In the genomic region with DNA sequence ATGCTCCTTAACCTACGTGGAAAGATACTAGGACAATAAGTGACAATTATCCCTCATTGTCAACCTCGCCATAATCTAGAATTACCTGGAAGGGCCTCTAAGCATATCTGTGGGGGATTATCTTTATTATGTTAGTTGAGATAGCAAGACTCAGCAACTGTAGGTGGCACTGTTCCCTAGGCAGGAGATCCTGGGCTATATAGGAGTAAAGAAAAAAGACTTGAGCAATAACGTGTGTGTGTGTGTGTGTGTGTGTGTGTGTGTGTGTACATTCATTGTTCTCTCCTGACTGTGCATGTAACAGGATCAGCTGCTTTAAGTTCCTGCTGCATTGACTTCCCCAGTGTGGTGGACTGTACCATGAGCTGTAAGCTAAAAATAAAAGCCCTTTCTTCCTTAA, we compare ENCODE assay signal across 8 mouse cellular contexts.
A peak's percentile ranks its signal among the peaks of the same experiment; 100 is the strongest.
DNase-seq lines count a peak whose midpoint lies in the region; ATAC-seq and TF ChIP-seq lines count a peak whose summit lies in the region.

No protein-coding gene starts in this region.

- no peak for TF ChIP-seq POLR2A in spleen, adult 2 months (IDR thresholded peaks at IDR 0.05; ENCODE audit: low read depth, low read length)

- no peak overlapping the region for H3K27ac ChIP-seq in spleen, adult 2 months (ENCODE audit: insufficient read depth, low read length)

- intact Hi-C loops in gastrocnemius, postnatal 14 days (cut with DNase I; ENCODE audit: low total_unique reads) = no loop called here
- intact Hi-C loops in left cerebral cortex, postnatal 4 days (cut with DNase I) = no loop called here

- TF ChIP-seq CTCF in spleen, adult 2 months (IDR thresholded peaks at IDR 0.05; ENCODE audit: extremely low read depth, insufficient read depth, insufficient read length, insufficient replicate concordance) = no peak

- no peak overlapping the region for H3K4me3 ChIP-seq in spleen, adult 2 months (ENCODE audit: extremely low read depth, insufficient read depth, insufficient read length)

- H3K27me3 ChIP-seq in spleen, adult 2 months (ENCODE audit: control insufficient read depth, insufficient read depth, low read length) = no peaks in the 10 kb centered on the region

- ATAC-seq in granulocyte monocyte progenitor cell, adult 5-6 weeks (replicated peaks; ENCODE audit: poor library complexity, severe bottlenecking) = peak; percentile 99

- no peaks in the 10 kb centered on the region for H3K4me1 ChIP-seq in spleen, adult 2 months (ENCODE audit: control insufficient read depth, insufficient read depth, insufficient read length)

- no peaks in the 10 kb centered on the region for H3K36me3 ChIP-seq in spleen, adult 2 months (ENCODE audit: control insufficient read depth, insufficient read depth, low read length)

- peak; percentile 5 for DNase-seq in gastrocnemius, postnatal 10 days
- no peak for DNase-seq in gastrocnemius, postnatal 14 days
- peak; percentile 5 for DNase-seq in spleen, adult 2 months (ENCODE audit: low read depth in 1 of 2, low spot score in 2 of 2)
- no peak for DNase-seq in spleen, postnatal 14 days (ENCODE audit: low spot score in 2 of 2)
- peak; percentile 32 for DNase-seq in thymus, postnatal 14 days
- no peak for DNase-seq in frontal cortex, postnatal 25 days (ENCODE audit: low spot score in 2 of 2)
- no peak for DNase-seq in left cerebral cortex, postnatal 4 days

- 49% methylated on average over 3 of the region's 3 CpGs for WGBS in spleen, adult 2 months

Comparison
In these comparisons a context has a peak if more than half of its experiments do, and no peak if none do; other contexts are left out.
1. DNase-seq: peak in gastrocnemius, postnatal 10 days (single experiment), spleen, adult 2 months (2 of 2) and thymus, postnatal 14 days (single experiment); none in gastrocnemius, postnatal 14 days (single experiment), spleen, postnatal 14 days (0 of 2), frontal cortex, postnatal 25 days (0 of 2) and left cerebral cortex, postnatal 4 days (single experiment).